Mouse (Mus musculus): ENCODE results near the gene Tsks. TPM values are rescaled to one million over a fixed set of nuclear protein-coding genes. Genes with fewer than 3 reads are reported as not detected.

The Tsks gene
- total and polyA plus RNA-seq, 3 experiments, result 0.31 TPM; not detected in 2

- no peak for DNase-seq
Measured at GRCm38 (mm10) chr7:44978300-44978699, 35.3 kb downstream of the Tsks start.

GRCm38 (mm10) chr7:44981539-44981938 lies 38.5 kb downstream of the Tsks start:
- no peak for DNase-seq

GRCm38 (mm10) chr7:44983085-44983484 lies 40.1 kb downstream of the Tsks start:
- DNase-seq, result peak; percentile 89

- DNase-seq, result no peak
Measured at GRCm38 (mm10) chr7:44983944-44984832, 41.2 kb downstream of the Tsks start.

- DNase-seq, result no peak
Measured at GRCm38 (mm10) chr7:44984833-44985164, 41.8 kb downstream of the Tsks start.

- peak; percentile 84 for DNase-seq
Measured at GRCm38 (mm10) chr7:44985595-44986191, 42.7 kb downstream of the Tsks start.

- peak; percentile 99 for DNase-seq
Measured at GRCm38 (mm10) chr7:44986192-44986878, 43.3 kb downstream of the Tsks start, which contains the start of gene Prmt1. Prmt1 (minus strand) TSS chr7:44986568.

GRCm38 (mm10) chr7:44986879-44987718 lies 44.1 kb downstream of the Tsks start:
- no peak for DNase-seq

GRCm38 (mm10) chr7:44996672-44997071 lies 53.7 kb downstream of the Tsks start:
- DNase-seq, result no peak

GRCm38 (mm10) chr7:44997231-44997939 lies 54.4 kb downstream of the Tsks start, which contains the start of gene Irf3:
Irf3 (plus strand) TSS chr7:44997648.
- peak; percentile 96 for DNase-seq

- no peak for DNase-seq
Measured at GRCm38 (mm10) chr7:44997940-44998428, 55.0 kb downstream of the Tsks start.

- peak; percentile 84 for DNase-seq
Measured at GRCm38 (mm10) chr7:44998501-44998955, 55.5 kb downstream of the Tsks start, which contains the start of gene Bcl2l12. Bcl2l12 (minus strand) TSS chr7:44998712.

GRCm38 (mm10) chr7:44999753-45000152 lies 56.7 kb downstream of the Tsks start:
- DNase-seq, result no peak

GRCm38 (mm10) chr7:45000539-45001114 lies 57.6 kb downstream of the Tsks start:
- DNase-seq, result peak; percentile 45

GRCm38 (mm10) chr7:45002440-45002839 lies 59.4 kb downstream of the Tsks start:
- peak; percentile 78 for DNase-seq

GRCm38 (mm10) chr7:45004546-45004945 lies 61.5 kb downstream of the Tsks start:
- no peak for DNase-seq

GRCm38 (mm10) chr7:45005321-45005992 lies 62.5 kb downstream of the Tsks start:
- no peak for DNase-seq

- DNase-seq, result no peak
Measured at GRCm38 (mm10) chr7:45006503-45006902, 63.5 kb downstream of the Tsks start.

- no peak for DNase-seq
Measured at GRCm38 (mm10) chr7:45007141-45007540, 64.1 kb downstream of the Tsks start.
